In genomic region chr5:39857192-39857591, GRCm38 (mm10) we compare ENCODE assay signal across 26 mouse cellular contexts.
DNase-seq lines count a peak whose midpoint lies in the region; ATAC-seq lines count a peak whose summit lies in the region.
"Had no signal": no experiment of that assay in that cellular context is flagged by ENCODE, and none has a peak within 500 bp of the region (broad histone marks: within the 10 kb centered on the region; RNA-seq: fewer than 3 reads in every experiment).

No protein-coding gene starts in this region.

- H3K9ac ChIP-seq in forebrain, embryonic 11.5 days (ENCODE audit: low read length) = no peak overlapping the region
- H3K9ac ChIP-seq in forebrain, embryonic 13.5 days = no peak overlapping the region
- no peak overlapping the region for H3K9ac ChIP-seq in hindbrain, embryonic 14.5 days
- H3K9ac ChIP-seq in midbrain, embryonic 14.5 days (replicated peaks; ENCODE audit: low read length) = no peak overlapping the region
- H3K9ac ChIP-seq: kidney, embryonic 15.5 days; limb, embryonic 13.5 days; lung, embryonic 15.5 days; stomach, embryonic 15.5 days had no signal

- no peaks in the 10 kb centered on the region for H3K27me3 ChIP-seq in forebrain, embryonic 11.5 days (ENCODE audit: control insufficient read depth, insufficient read depth, low read length)
- H3K27me3 ChIP-seq in forebrain, embryonic 10.5 days (ENCODE audit: poor library complexity, severe bottlenecking) = no peaks in the 10 kb centered on the region
- H3K27me3 ChIP-seq in forebrain, embryonic 13.5 days = no peaks in the 10 kb centered on the region
- H3K27me3 ChIP-seq in hindbrain, embryonic 14.5 days (ENCODE audit: control insufficient read depth, insufficient read depth, low read length) = no peaks in the 10 kb centered on the region
- no peaks in the 10 kb centered on the region for H3K27me3 ChIP-seq in midbrain, embryonic 14.5 days (ENCODE audit: control insufficient read depth, insufficient read depth, low read length)
- H3K27me3 ChIP-seq: CH12.LX; kidney, embryonic 15.5 days; limb, embryonic 13.5 days; lung, embryonic 15.5 days; stomach, embryonic 15.5 days had no signal

- no peak overlapping the region for H3K27ac ChIP-seq in forebrain, embryonic 11.5 days (ENCODE audit: low read depth, low read length)
- no peak overlapping the region for H3K27ac ChIP-seq in forebrain, embryonic 10.5 days
- peak overlapping the region; percentile 28 for H3K27ac ChIP-seq in forebrain, embryonic 13.5 days
- H3K27ac ChIP-seq in hindbrain, embryonic 14.5 days = peak overlapping the region; percentile 49; the same call in 1 of the 2 replicates
- 0 out of 2 replicates have a peak overlapping the region, but pooled peaks have one; percentile 2 for H3K27ac ChIP-seq in midbrain, embryonic 14.5 days (replicated peaks; ENCODE audit: low read depth, low read length)
- H3K27ac ChIP-seq: kidney, embryonic 15.5 days; limb, embryonic 13.5 days; lung, embryonic 15.5 days; stomach, embryonic 15.5 days had no signal

- no peak for DNase-seq in forebrain, embryonic 11.5 days (ENCODE audit: low spot score)
- no peak for DNase-seq in forebrain, embryonic 10.5 days (ENCODE audit: extremely low spot score, low spot score)
- no peak for DNase-seq in hindbrain, embryonic 14.5 days (ENCODE audit: low spot score)
- DNase-seq in midbrain, embryonic 14.5 days = no peak
- no peak for DNase-seq in adrenal gland, adult 8-10 months
- no peak for DNase-seq in thymus, postnatal 0 days (ENCODE audit: low spot score)
- DNase-seq: adrenal gland, postnatal 14 days; cerebellum, adult 18-20 months; cerebellum, postnatal 10 days; gastrocnemius, postnatal 25 days; heart, adult 11 months; heart, postnatal 4 days; kidney, adult 11 months; kidney, postnatal 25 days; thymus, postnatal 25 days had no signal

- H3K4me3 ChIP-seq in forebrain, embryonic 11.5 days (ENCODE audit: low read depth, low read length) = no peak overlapping the region
- no peak overlapping the region for H3K4me3 ChIP-seq in forebrain, embryonic 10.5 days
- no peak overlapping the region for H3K4me3 ChIP-seq in forebrain, embryonic 13.5 days
- H3K4me3 ChIP-seq in hindbrain, embryonic 14.5 days (replicated peaks; ENCODE audit: low read length) = no peak overlapping the region
- H3K4me3 ChIP-seq in midbrain, embryonic 14.5 days (replicated peaks; ENCODE audit: low read depth, low read length) = no peak overlapping the region
- H3K4me3 ChIP-seq: erythroblast, embryonic 14.5 days; kidney, embryonic 15.5 days; limb, embryonic 13.5 days; lung, embryonic 15.5 days; stomach, embryonic 15.5 days had no signal

- H3K9me3 ChIP-seq in forebrain, embryonic 11.5 days (ENCODE audit: control insufficient read depth, low read length) = no peaks in the 10 kb centered on the region
- H3K9me3 ChIP-seq in forebrain, embryonic 10.5 days = no peaks in the 10 kb centered on the region
- H3K9me3 ChIP-seq in forebrain, embryonic 13.5 days (replicated peaks) = no peaks in the 10 kb centered on the region
- H3K9me3 ChIP-seq in hindbrain, embryonic 14.5 days (ENCODE audit: control insufficient read depth, low read length) = no peaks in the 10 kb centered on the region
- no peaks in the 10 kb centered on the region for H3K9me3 ChIP-seq in midbrain, embryonic 14.5 days (ENCODE audit: control insufficient read depth, low read length)
- H3K9me3 ChIP-seq: kidney, embryonic 15.5 days; limb, embryonic 13.5 days; lung, embryonic 15.5 days; stomach, embryonic 15.5 days had no signal

- H3K36me3 ChIP-seq in forebrain, embryonic 11.5 days (ENCODE audit: control insufficient read depth, insufficient read depth, low read length) = no peaks in the 10 kb centered on the region
- H3K36me3 ChIP-seq in forebrain, embryonic 10.5 days (replicated peaks) = no peaks in the 10 kb centered on the region
- no peaks in the 10 kb centered on the region for H3K36me3 ChIP-seq in forebrain, embryonic 13.5 days (ENCODE audit: poor library complexity, severe bottlenecking)
- H3K36me3 ChIP-seq in hindbrain, embryonic 14.5 days (replicated peaks; ENCODE audit: control insufficient read depth, insufficient read depth) = no peaks in the 10 kb centered on the region
- H3K36me3 ChIP-seq in midbrain, embryonic 14.5 days (ENCODE audit: control insufficient read depth, insufficient read depth, low read length) = no peaks in the 10 kb centered on the region
- H3K36me3 ChIP-seq: kidney, embryonic 15.5 days; limb, embryonic 13.5 days; lung, embryonic 15.5 days; stomach, embryonic 15.5 days had no signal

- no peaks in the 10 kb centered on the region for H3K4me1 ChIP-seq in forebrain, embryonic 11.5 days (replicated peaks; ENCODE audit: control insufficient read depth, insufficient read depth, low read length)
- no peaks in the 10 kb centered on the region for H3K4me1 ChIP-seq in forebrain, embryonic 10.5 days
- H3K4me1 ChIP-seq in forebrain, embryonic 13.5 days = peaks cover 11% of the 10 kb centered on the region
- H3K4me1 ChIP-seq in hindbrain, embryonic 14.5 days (replicated peaks; ENCODE audit: control insufficient read depth, insufficient read depth, low read length) = peaks cover 6% of the 10 kb centered on the region; the same call in 1 of the 2 replicates
- 0 out of 2 replicates have a peak, but pooled peaks cover 4% of the 10 kb centered on the region for H3K4me1 ChIP-seq in midbrain, embryonic 14.5 days (ENCODE audit: control insufficient read depth, insufficient read depth, low read length)
- H3K4me1 ChIP-seq: kidney, embryonic 15.5 days; limb, embryonic 13.5 days; lung, embryonic 15.5 days; stomach, embryonic 15.5 days had no signal

- ATAC-seq in forebrain, embryonic 11.5 days (replicated peaks; ENCODE audit: low FRiP score) = peak; percentile 25; the same call in 1 of the 2 replicates
- peak; percentile 52 for ATAC-seq in forebrain, embryonic 13.5 days
- ATAC-seq in hindbrain, embryonic 14.5 days (ENCODE audit: low FRiP score) = peak; percentile 27; the same call in 1 of the 2 replicates
- peak; percentile 39; the same call in 1 of the 2 replicates for ATAC-seq in midbrain, embryonic 14.5 days (ENCODE audit: low FRiP score, low TSS enrichment)
- ATAC-seq in megakaryocyte progenitor cell, adult 5-6 weeks (replicated peaks; ENCODE audit: poor library complexity) = no peak
- ATAC-seq: inflammation-experienced regulatory T-cells, adult 6 months had no signal

- 59% methylated on average over 2 of the region's 2 CpGs for WGBS in forebrain, embryonic 11.5 days
- WGBS in forebrain, embryonic 10.5 days = 80% methylated on average over 2 of the region's 2 CpGs
- WGBS in forebrain, embryonic 13.5 days = 46% methylated on average over 2 of the region's 2 CpGs
- 40% methylated on average over 2 of the region's 2 CpGs for WGBS in hindbrain, embryonic 14.5 days
- 17% methylated on average over 2 of the region's 2 CpGs for WGBS in midbrain, embryonic 14.5 days

- H3K4me2 ChIP-seq in forebrain, embryonic 11.5 days (ENCODE audit: low read depth, low read length, severe bottlenecking) = no peak overlapping the region
- H3K4me2 ChIP-seq in forebrain, embryonic 13.5 days = no peak overlapping the region
- no peak overlapping the region for H3K4me2 ChIP-seq in hindbrain, embryonic 14.5 days (replicated peaks)
- no peak overlapping the region for H3K4me2 ChIP-seq in midbrain, embryonic 14.5 days (ENCODE audit: low read length)
- H3K4me2 ChIP-seq: heart, embryonic 11.5 days; kidney, embryonic 15.5 days; limb, embryonic 13.5 days; liver, embryonic 11.5 days; lung, embryonic 15.5 days; stomach, embryonic 15.5 days had no signal

Comparison
In these comparisons a context has a peak if more than half of its experiments do, and no peak if none do; other contexts are left out.
1. H3K27ac ChIP-seq: peak in forebrain, embryonic 13.5 days (single experiment), hindbrain, embryonic 14.5 days (single experiment) and midbrain, embryonic 14.5 days (single experiment); none in forebrain, embryonic 11.5 days (single experiment) and forebrain, embryonic 10.5 days (single experiment).